Mouse (Mus musculus): ENCODE measurements around the gene Mocs3. TPM values are rescaled to one million over a fixed set of nuclear protein-coding genes. Genes with fewer than 3 reads are reported as not detected.

The Mocs3 gene
- 4.2 and 4.5 TPM in 2 replicates for polyA plus RNA-seq (2015; fragmentation: Nextera tagmentation; extraction: Ambion mirVana)

GRCm38 (mm10) chr2:168230026-168230728, at the start of gene Mocs3, which contains the start of the genes Gm20716 and Dpm1:
TSS of gene Mocs3 (plus strand) at chr2:168230622.
TSS of gene Gm20716 (minus strand) at chr2:168230364.
TSS of gene Dpm1 (minus strand) at chr2:168230591.

GRCm38 (mm10) chr2:168206725-168207644, 23.4 kb upstream of the Mocs3 start, which contains the start of gene Adnp:
TSS of gene Adnp (minus strand) at chr2:168207112.

GRCm38 (mm10) chr2:168281582-168281981, 51.2 kb downstream of the Mocs3 start, which contains the start of gene Kcng1:
TSS of gene Kcng1 (minus strand) at chr2:168281736.

Other genes starting within 250 kb of the Mocs3 start
- 1.5 and 1.9 TPM in 2 replicates for gene Ripor3, start 220.0 kb upstream of the Mocs3 start, polyA plus RNA-seq (2015; fragmentation: Nextera tagmentation; extraction: Ambion mirVana)
- gene Pard6b, start 149.6 kb upstream of the Mocs3 start, polyA plus RNA-seq (2015; fragmentation: Nextera tagmentation; extraction: Ambion mirVana) = 2.1 and 2.5 TPM in 2 replicates
- 2.7 and 3.6 TPM in 2 replicates for gene Adnp, start 23.5 kb upstream of the Mocs3 start, polyA plus RNA-seq (2015; fragmentation: Nextera tagmentation; extraction: Ambion mirVana)
- gene Gm20716, start 258 bp upstream of the Mocs3 start, polyA plus RNA-seq (2015; fragmentation: Nextera tagmentation; extraction: Ambion mirVana) = 9.6 and 11.6 TPM in 2 replicates
- 92.6 and 101 TPM in 2 replicates for gene Dpm1, start within 50 bp of the Mocs3 start, polyA plus RNA-seq (2015; fragmentation: Nextera tagmentation; extraction: Ambion mirVana)
- gene Kcng1, start 51.1 kb downstream of the Mocs3 start, polyA plus RNA-seq (2015; fragmentation: Nextera tagmentation; extraction: Ambion mirVana) = 0.08 and 0.19 TPM in 2 replicates